Comparison of ENCODE assay signal across 27 mouse cellular contexts in genomic region chr9:41021690-41022089, GRCm38 (mm10). TPM values are rescaled to one million over a fixed set of nuclear protein-coding genes. Genes with fewer than 3 reads are reported as not detected.
DNase-seq lines count a peak whose midpoint lies in the region; TF ChIP-seq lines count a peak whose summit lies in the region.
"Had no signal": no experiment of that assay in that cellular context is flagged by ENCODE, and none has a peak within 500 bp of the region (broad histone marks: within the 10 kb centered on the region; RNA-seq: fewer than 3 reads in every experiment).

No protein-coding gene starts in this region.

- no peak overlapping the region for H3K4me3 ChIP-seq in layer of hippocampus, adult 2 months
- H3K4me3 ChIP-seq: embryonic facial prominence, embryonic 12.5 days; embryonic facial prominence, embryonic 15.5 days; erythroblast, embryonic 14.5 days; forebrain, embryonic 12.5 days; forebrain, embryonic 15.5 days; hindbrain, embryonic 12.5 days; hindbrain, embryonic 15.5 days had no signal

- DNase-seq in layer of hippocampus, adult 2 months (ENCODE audit: low spot score in 2 of 2): no peak
- no peak for DNase-seq in layer of hippocampus, adult 8-10 months (ENCODE audit: low spot score in 2 of 2)
- DNase-seq in Muller cell, postnatal 12 days (ENCODE audit: inconsistent ontology term): peak; percentile 35
- DNase-seq in ZHBTc4 (ENCODE audit: low read depth, low spot score): peak; percentile 8
- DNase-seq in kidney, postnatal 25 days: no peak
- DNase-seq in kidney, adult 11 months: no peak
- DNase-seq in cerebellum, postnatal 10 days: no peak
- DNase-seq: adrenal gland, adult 2 months; adrenal gland, postnatal 14 days; cerebellum, adult 11 months; cerebellum, adult 8-10 months; cerebellum, postnatal 14 days; gastrocnemius, postnatal 25 days; heart, postnatal 10 days; kidney, adult 8-10 months had no signal

- H3K27ac ChIP-seq in layer of hippocampus, adult 2 months: peak overlapping the region; percentile 83; the same call in 1 of the 2 replicates
- H3K27ac ChIP-seq: embryonic facial prominence, embryonic 12.5 days; embryonic facial prominence, embryonic 15.5 days; forebrain, embryonic 12.5 days; forebrain, embryonic 15.5 days; hindbrain, embryonic 12.5 days; hindbrain, embryonic 15.5 days had no signal

- TF ChIP-seq CTCF in layer of hippocampus, adult 2 months (conservative IDR thresholded peaks at IDR 0.05): no peak

RNA-seq across cellular contexts. Expression of gene Crtam, which starts 17.3 kb away (rescaled TPM):
- total RNA-seq in layer of hippocampus, adult 2 months (2021): under 1 TPM; 0.12 to 0.36 TPM
- not detected for total RNA-seq in layer of hippocampus, adult 8-10 months (2022)
- total RNA-seq: adrenal gland, adult 2 months; adrenal gland, postnatal 14 days; gastrocnemius, adult 8-10 months; gastrocnemius, postnatal 25 days; heart, adult 8-10 months; hematopoietic stem cell, adult 5-6 weeks had no signal

RNA-seq across cellular contexts. Expression of gene Jhy, which starts 57.8 kb away (rescaled TPM):
- total RNA-seq in layer of hippocampus, adult 2 months (2021): under 1 TPM; 0.33 to 0.69 TPM
- under 1 TPM; 0.27 to 0.60 (median 0.41) TPM for total RNA-seq in layer of hippocampus, adult 8-10 months (2022)
- total RNA-seq: adrenal gland, adult 2 months; adrenal gland, postnatal 14 days; common myeloid progenitor, adult 5-6 weeks; gastrocnemius, adult 8-10 months; gastrocnemius, postnatal 25 days; granulocyte monocyte progenitor cell, adult 5-6 weeks; heart, adult 8-10 months; heart, postnatal 10 days; hematopoietic stem cell, adult 5-6 weeks had no signal

Comparison
In these comparisons a context has a peak if more than half of its experiments do, and no peak if none do; other contexts are left out.
1. DNase-seq: peak in Muller cell, postnatal 12 days (single experiment) and ZHBTc4 (single experiment); none in layer of hippocampus, adult 2 months (0 of 2), layer of hippocampus, adult 8-10 months (0 of 2), kidney, postnatal 25 days (0 of 2), kidney, adult 11 months (single experiment) and cerebellum, postnatal 10 days (0 of 2).